Mouse (Mus musculus) gastrocnemius, postnatal 25 days (tissue): Measurements from ENCODE around the gene Gm20918. TPM values are rescaled to one million over a fixed set of nuclear protein-coding genes. Genes with fewer than 3 reads are reported as not detected.
"Not testable (repeated sequence)": the region's sequence is repeated elsewhere in the genome, so short reads cannot be mapped to it uniquely, and the experiment has no call there.

ENCODE experiments used
- DNase-seq: peaks from one replicate; pipeline ENCODE4 v3.0.0; 2022
- long read RNA-seq, 2 experiments: library from polyadenylated mRNA; stranded (forward); transcript quantifications; one replicate each; pipeline ENCODE4 v2.0.0; 2021
- total RNA-seq, 2 experiments: library from RNA; stranded (reverse); gene quantifications; 1 replicate in 1 of 2; 2 replicates in 1 of 2; pipeline ENCODE4 v1.2.3; 2021

Gene Gm20918
- not detected for total RNA-seq
- long read RNA-seq, experiment 1: 0 reads
- long read RNA-seq, experiment 2: 0 reads

- DNase-seq: not testable (repeated sequence)
Observed at GRCm38 (mm10) chrY:5043637-5044036, at the start of gene Gm20918. Gm20918 (plus strand) TSS chrY:5043937.

Other genes starting within 250 kb of the Gm20918 start
- not detected for gene Gm21820, start 205.5 kb downstream of the Gm20918 start, total RNA-seq